Mouse (Mus musculus): ENCODE data around the gene Gm4847. TPM values are rescaled to one million over a fixed set of nuclear protein-coding genes. Genes with fewer than 3 reads are reported as not detected.

The Gm4847 gene
- total RNA-seq (2021) = not detected
- long read RNA-seq, experiment 1 = 0 reads
- long read RNA-seq, experiment 2 = 0 reads

DNA sequence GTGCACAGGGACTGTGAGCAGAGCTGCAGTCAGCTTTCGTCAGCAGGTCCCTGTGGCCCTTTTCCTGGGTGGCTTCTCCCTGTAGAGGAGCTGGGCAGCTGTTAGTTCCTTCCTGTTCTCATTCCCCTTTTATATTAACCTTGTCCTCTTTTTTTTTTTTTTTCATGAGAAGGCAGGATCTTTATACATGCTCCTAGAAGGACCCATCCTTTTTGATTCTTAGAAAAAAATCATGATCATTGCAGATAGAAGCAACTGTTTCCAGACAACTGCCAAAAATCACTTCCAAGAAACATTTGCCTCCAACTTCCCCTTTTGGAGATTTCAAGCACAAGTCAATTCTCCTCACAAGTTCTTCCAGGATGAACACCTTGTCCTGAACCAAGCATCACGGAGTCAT lies at the start of gene Gm4847:
TSS of gene Gm4847 (minus strand) at position 101 of the 400 bp plus-strand sequence.
- no peak for DNase-seq (ENCODE audit: low spot score in 2 of 2)

DNA sequence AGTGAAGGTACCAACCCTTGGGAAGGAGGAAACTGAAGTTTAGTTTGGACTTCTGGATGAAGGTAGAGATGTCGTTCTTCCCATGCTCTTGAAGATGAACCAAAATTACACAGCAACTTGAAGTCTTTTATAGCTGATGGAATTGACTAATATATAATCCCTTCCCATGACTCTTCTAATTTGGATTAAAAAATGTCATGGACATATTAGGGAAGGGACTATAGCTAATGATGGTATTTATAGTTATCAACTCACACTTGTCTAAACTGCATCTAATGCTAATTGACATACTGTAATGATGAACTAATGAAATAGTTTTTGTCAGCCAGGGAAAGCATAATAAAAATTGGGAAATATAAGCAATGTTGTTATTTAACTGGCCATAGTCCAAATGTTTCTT lies 34.3 kb upstream of the Gm4847 start, which contains the start of gene Fmo9:
TSS of gene Fmo9 (minus strand) at position 101 of the 400 bp plus-strand sequence.
- DNase-seq (ENCODE audit: low spot score in 2 of 2) = no peak

- DNase-seq (ENCODE audit: low spot score in 2 of 2) = no peak
These were observed 21.8 kb upstream of the Gm4847 start for GRCm38 (mm10) chr1:166669264-166669663.

DNA sequence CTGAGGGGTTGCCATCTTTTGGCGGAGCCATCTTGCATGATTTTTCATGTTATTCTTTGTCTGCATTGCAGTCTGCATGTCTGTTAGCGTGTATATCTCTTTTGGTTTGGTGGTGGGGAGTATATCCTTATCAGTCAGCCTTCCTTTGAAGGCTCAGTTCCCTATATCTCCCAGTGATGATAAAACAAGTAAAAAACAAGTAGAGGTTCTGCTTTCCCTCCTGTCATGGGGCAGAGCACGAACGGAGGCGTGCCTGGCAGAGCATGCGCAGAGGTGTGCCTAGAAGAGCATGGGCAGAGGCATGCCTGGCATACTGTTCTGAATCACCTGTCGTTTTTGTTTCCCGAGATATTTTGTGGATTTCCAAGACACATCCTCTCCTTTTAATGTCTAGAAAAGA lies 13.3 kb upstream of the Gm4847 start:
- no peak for DNase-seq (ENCODE audit: low spot score in 2 of 2)

Small RNA genes lying within 50 kb of the gene (microRNA-seq; reads per million reads assigned to microRNA genes)
- gene Gm22992 = not detected

Other genes with a start within 250 kb of the Gm4847 start
- 10 to 100 TPM; 15.8 to 17.8 TPM for gene Pogk, start 237.8 kb downstream of the Gm4847 start, total RNA-seq (2021)
- not detected for gene Gm4846, start 150.1 kb downstream of the Gm4847 start, total RNA-seq (2021)
- not detected for gene Fmo9, start 34.2 kb upstream of the Gm4847 start, total RNA-seq (2021)